Mouse (Mus musculus): ENCODE data around the gene Lrrc29. TPM values are rescaled to one million over a fixed set of nuclear protein-coding genes. Genes with fewer than 3 reads are reported as not detected.

Gene Lrrc29
- 1 to 10 TPM; 4.9 to 6.7 TPM for total RNA-seq (2021)
- long read RNA-seq, partial matches to known transcripts = 2 of 3 reads
- long read RNA-seq, other reads (novel, unspliced or antisense) = 1 of 3 reads

DNA sequence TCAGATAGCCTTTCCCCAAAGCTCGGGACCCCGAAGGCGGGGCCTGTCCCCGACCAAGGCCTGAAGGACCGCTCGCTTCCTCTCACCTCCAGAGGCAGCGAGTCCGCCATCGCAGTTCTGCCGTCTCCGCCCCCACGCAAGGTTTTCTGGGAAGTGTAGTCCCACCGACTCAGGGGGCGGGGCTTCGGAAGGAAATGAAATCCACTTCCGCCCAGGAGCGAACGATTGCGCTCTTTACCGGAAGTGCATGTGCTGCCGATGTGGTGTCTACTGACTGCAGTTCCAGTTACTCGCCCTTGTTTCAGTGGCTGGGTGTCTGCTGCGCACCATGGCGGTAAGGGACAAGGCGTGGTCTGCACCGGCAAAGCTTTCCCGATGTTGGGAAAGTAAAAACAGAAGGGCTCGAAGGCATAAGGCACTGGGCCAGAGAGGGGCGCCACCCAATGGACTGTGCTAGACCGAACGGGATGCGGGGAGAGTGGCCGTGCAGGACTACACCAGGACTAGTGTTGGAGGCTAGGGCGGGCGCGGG lies at the start of gene Lrrc29, which contains the start of gene Tmem208:
Lrrc29 (minus strand) TSS at position 138 of the 532 bp plus-strand sequence.
Tmem208 (plus strand) TSS at position 214 of the 532 bp plus-strand sequence.
- peak; percentile 97 to 98 for DNase-seq (ENCODE audit: low spot score in 2 of 2)

DNA sequence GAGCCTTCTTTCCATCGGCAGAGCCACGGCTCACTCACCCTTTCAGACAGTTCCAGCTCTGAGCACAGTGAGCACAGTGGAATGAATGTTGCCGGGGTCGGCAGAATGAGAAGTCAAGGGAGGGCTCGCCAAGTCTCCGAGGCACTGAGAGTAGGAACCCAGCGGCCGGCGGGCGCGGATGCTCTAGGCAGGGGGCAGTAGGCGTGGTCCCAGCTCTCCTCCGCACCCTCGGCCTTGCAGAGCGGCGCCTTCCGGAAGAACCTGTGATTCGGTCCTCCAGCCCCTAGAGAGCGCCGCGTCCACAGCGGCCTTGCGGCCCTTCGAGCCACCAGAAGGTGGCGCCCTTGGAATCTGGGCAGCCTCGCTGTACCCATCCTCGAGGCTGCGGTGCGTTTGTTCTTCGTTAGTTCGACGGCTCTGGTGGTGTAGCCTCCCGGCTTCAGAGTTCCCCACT lies 48.5 kb upstream of the Lrrc29 start:
- peak; percentile 34 to 37 for DNase-seq (ENCODE audit: low spot score in 2 of 2)

DNA sequence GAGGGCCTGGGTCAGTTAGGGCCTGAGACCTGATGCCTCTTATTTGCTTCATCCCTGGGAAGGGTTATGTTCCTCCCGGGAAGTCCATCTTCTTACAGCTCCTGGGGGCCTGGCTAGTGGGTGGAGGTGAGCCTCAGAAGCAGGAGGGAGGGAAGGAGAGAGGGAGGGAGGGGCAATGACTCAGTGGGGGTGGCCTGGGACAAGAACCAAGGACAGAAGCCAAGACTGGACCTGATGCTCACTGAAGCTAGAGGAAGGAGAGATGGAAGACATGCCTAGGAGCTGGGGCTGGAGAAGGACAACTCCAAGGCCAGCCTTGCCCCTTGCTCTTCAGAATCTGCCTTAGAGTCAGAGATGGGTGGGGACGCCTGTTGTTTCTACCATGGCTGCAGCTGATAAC lies 47.0 kb upstream of the Lrrc29 start, which contains the start of gene Plekhg4:
Plekhg4 (plus strand) TSS at position 243 of the 400 bp plus-strand sequence.
- no peak for DNase-seq (ENCODE audit: low spot score in 2 of 2)

DNA sequence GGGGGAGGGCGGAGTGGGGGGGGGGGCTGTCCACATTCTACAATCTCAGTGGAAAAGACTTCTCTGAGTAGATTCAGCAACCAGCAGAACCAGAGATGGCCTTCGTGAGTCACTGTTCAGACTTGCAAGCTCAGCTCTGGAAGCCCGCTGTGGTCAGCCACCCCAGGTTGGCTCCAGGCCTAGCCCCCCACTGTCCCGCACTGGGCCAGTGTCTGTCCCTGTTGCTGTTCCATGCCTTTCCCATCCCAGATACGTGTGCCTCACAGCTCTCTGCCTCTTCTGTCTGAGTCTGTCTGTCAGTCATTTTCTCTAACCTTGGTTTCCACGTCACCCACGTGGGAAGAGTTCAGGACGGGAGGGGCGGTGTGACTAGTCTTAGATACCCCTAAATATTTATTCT lies 46.4 kb upstream of the Lrrc29 start:
- no peak for DNase-seq (ENCODE audit: low spot score in 2 of 2)

DNA sequence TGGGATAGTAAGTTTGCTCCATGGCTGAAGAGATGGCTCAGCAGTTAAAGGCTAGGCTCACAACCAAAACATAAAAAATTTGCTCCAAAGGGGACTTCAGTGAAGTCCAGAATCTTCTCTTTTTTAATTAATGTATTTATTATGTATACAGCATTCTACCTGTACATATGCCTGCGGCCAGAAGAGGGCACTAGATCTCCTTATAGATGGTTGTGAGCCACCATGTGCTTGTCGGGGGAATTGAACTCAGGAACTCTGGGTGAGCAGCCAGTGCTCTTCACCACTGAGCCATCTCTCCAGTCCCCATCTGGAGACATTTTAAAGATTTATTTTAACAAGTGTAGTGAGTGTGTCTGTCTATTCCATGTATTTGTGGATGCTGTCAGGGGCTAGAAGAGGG lies 41.0 kb upstream of the Lrrc29 start:
- no peak for DNase-seq (ENCODE audit: low spot score in 2 of 2)

DNA sequence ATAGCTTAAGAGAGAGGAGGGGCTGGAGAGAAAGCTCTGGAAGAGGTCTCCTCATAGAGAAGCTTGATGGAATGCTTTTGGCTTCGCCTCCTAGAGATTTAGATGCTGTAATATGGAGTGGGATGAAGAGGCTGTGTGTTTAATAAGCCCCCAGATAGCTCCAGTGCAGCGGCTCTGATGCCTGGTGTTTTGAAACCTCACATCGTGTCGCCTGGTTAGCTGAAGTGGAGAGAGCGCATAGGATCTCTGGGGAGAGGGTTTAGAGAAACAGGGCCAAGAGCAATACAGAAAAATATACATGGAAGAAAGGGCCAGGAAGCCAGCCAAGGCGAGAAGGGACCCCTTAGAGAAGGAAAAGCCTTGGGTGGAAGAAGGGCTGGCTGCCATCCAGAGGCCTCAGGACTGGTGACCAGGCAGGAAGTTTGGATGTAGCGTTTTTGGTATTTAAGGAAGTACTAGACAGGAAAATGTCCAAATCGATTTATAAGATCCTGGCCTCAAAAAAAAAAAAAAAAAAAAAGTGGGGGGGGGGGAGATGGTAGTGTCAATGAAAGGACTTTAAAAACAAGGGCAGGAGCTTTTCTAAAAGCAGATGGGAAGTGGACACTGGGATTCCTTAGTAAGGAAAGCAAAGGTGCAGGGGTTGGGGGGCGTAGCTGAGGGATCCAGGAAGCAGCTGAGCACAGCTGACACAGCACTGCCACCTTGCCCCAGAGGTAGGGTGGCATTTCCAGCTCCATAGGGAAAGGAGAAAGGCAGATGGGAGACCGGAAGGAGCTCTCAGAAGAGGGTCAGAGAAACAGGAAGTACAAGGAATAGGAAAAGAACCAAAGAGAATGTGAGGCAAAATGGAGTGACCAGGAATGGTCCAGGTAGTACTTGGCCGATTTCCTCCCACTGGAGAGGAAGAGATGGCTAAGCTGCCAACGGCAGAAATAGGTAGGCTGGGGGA lies 35.9 kb upstream of the Lrrc29 start:
- DNase-seq (ENCODE audit: low spot score in 2 of 2) = no peak

DNA sequence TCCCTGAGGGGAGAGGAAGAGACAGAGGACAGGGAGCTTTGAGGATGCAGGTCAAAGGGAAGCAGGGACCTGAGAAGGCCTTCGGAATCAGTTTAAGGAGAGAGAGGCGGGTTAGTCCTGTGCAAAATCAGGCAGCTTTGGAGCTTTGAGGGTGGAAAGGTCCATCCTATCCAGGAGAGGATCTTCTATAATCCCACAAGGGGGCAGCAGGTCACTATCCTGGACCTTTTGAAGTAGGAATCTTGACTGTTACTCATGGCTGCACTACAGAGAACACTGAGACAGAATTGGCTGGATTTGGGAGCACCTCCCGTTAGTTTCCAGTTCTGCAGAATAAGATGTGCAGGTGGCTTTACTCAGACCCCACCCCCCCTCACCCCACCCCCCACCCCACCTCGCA lies 33.6 kb upstream of the Lrrc29 start:
- no peak for DNase-seq (ENCODE audit: low spot score in 2 of 2)

DNA sequence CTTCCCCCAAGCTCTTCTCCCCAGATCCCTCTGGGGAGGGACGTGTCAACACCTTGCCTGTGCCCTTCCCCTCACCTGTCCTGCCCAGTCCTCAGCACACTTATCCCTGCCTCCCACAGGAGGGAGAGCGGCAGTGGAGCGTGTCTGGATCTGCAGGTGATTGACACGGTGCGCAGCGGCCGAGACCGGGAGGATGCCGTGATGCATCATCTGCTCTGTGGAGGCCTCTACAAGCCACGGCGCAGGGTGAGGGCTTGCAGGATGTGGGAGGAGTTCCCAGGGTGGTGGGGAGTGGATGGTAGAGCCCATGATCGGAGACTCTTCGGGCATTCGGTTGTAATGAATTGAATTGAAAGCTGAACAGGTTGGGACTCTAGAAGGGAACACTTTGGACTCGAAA lies 33.1 kb upstream of the Lrrc29 start:
- DNase-seq (ENCODE audit: low spot score in 2 of 2) = no peak

DNA sequence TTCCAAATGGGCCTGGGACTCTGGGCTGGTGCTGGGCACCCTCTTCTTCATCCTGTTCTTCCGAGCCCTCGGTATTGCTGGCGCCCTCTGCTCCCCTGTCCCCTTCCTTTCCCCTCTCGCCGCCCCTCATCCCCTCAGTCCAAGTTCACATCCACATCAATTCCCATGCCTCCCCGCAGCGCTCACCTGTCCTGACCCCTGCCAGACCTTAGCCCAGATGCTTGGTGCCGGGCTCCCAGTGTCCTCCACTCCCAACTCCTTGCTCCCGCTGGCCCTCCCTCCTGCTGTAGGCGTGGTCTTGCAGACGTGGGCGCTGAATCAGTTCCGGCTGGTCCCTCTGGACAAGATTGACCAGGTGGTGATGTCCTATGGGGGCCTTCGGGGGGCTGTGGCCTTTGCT lies 30.6 kb upstream of the Lrrc29 start:
- no peak for DNase-seq (ENCODE audit: low spot score in 2 of 2)

DNA sequence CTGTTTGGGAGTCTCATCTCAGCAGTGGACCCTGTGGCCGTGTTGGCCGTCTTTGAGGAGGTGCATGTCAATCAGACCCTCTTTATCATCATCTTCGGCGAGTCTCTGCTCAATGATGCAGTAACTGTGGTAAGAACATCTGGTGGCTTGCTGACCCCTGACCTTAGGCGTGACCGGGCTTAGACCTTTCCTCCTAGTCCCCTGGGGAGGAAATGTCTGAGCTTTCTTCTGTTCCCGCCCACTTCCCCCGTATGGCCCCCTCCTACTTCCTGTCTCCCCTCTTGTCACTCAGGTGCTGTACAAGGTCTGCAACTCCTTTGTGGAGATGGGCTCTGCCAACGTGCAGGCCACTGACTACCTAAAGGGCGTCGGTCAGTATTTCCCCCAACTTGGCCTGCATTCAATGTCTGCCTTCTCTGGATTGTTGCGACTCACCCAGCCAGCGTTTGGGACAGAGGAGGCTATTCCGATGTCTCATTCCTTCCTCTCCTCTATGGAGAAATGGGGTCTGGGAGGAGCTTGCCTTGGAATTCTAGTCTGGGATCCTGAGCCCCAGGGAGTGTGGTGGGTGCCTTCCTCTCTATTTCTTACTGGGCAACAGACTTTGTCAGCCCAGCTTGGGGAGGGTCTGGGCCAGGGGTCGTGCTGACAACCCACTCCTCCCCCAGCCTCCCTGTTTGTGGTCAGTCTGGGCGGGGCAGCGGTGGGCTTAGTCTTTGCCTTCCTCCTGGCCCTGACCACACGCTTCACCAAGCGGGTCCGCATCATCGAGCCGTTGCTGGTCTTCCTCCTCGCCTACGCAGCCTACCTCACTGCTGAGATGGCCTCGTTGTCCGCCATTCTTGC lies 29.3 kb upstream of the Lrrc29 start:
- no peak for DNase-seq (ENCODE audit: low spot score in 2 of 2)

DNA sequence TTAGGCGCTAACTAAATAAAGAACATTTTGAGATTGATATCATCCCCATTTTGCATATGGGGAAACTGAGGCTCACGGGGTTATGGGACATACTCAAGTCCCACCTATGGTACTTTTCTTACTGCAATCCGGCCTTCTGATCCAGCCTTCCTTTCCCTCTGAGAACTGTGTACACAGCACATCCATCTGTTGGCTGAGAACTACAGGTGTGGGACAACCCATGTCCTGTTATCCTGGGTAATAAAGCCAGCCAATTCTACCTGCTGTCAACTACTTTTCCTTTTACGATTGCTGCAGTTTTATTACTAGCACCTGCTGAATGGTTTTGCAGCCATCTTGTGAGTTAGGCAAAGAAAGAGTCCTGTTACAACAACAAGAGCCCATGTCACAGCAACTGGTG lies 28.5 kb upstream of the Lrrc29 start:
- DNase-seq (ENCODE audit: low spot score in 2 of 2) = no peak

DNA sequence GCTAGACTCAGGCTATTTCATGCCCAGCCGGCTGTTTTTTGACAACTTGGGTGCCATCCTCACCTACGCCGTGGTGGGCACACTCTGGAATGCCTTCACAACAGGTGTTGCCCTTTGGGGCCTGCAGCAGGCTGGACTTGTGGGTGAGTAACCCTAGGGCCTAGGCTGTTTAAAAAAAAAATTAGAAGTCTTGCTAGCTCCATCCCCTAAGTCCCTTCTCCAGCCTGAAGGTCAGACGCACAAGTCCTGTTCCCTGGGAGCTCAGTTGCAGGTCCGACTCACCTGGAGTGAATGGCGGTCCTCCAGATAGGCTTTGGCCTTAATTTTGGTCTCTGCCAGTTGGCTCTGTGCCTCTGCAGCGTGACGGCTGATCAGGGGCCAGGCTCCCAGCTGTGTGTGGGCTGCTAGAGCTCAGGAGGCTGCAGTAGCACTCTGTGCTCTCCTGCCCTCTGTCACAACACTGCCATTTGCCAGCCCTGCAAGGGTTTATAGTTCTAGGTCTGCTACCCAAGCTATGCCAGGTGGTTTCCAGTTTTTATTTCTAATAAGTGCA lies 27.6 kb upstream of the Lrrc29 start:
- no peak for DNase-seq (ENCODE audit: low spot score in 2 of 2)

DNA sequence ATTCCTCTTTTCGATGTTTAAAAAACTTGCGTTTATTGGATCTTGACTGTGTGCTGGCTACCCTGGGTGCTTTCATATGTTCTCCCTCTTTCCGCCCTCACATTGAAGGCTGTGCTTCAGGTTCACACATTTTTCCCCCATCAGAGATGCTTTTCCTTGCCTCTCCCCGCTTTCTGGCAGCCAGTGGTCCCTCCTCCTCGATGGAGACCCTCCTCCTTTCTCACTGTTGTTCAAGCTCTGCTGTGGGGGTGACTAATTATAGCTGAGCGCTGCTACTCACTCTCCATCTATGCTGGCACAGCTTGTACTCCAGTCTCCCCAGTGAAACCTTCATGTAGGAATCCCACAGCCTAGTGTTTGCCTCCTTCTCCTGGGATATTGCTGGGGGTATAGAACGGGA lies 24.1 kb upstream of the Lrrc29 start:
- no peak for DNase-seq (ENCODE audit: low spot score in 2 of 2)

DNA sequence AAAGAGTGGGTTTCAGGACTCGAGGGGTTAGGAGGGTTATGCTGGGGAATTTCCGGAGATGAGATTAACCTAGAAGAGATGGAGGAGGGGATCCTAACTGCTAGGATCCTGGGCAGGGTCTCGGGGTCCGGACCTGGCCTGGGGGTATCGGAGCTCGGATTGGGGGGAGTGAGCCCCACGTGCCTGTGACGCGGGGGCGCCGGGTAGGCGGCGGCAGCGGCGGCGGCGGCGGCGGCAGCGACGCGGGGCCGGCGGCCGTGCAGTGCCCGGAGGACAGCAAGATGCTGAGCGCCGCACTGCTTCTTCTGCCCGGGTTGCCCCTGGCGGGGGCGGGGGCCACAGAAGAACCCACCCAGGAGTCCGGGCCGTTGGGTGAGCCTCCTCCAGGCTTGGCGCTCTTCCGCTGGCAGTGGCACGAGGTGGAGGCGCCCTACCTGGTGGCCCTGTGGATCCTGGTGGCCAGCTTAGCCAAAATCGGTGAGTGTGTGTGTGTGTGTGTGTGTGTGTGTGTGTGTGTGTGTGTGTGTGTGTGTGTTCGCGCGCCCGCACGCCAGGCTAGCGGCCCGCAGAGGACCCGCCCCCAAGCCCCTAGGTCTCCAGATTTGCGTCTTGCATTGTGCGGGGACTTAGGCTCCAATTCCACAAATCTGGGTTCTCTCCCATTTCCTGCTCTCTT lies 23.2 kb upstream of the Lrrc29 start:
- DNase-seq (ENCODE audit: low spot score in 2 of 2) = peak; percentile 43 to 64

DNA sequence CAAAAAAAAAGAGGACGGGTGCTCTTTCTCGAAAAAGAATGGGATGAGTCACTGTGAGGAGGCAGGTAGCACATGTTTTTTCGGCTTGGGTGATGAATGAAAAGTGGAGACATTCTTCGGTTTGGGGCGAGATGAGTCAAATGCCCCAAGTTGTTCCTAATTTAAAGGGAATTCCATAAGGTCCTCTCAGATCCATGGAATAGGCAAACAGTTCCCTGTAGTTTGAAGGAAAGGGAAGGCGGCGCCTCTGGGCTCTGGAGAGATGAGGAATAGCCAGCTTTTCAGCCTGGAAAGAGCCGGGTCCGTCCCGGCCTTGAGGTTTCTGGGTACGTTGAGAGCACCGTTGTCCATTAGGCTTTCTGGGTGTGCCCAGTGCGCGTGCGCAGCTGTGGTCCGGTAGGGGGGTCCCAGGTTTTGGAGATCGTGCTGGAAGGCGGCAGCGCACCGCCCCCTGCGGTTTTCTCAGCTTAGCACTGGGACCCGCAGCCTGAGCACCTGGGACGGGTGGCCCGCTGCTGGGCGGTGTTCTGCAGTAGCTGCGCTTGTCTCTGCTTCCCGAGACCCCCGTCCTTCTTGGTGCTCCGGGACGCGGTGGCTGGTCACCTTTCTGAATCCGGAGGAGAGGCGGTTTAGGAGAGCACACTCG lies 22.5 kb upstream of the Lrrc29 start, which contains the start of gene Slc9a5:
Slc9a5 (plus strand) TSS at position 394 of the 646 bp plus-strand sequence.
- peak; percentile 45 to 68 for DNase-seq (ENCODE audit: low spot score in 2 of 2)

DNA sequence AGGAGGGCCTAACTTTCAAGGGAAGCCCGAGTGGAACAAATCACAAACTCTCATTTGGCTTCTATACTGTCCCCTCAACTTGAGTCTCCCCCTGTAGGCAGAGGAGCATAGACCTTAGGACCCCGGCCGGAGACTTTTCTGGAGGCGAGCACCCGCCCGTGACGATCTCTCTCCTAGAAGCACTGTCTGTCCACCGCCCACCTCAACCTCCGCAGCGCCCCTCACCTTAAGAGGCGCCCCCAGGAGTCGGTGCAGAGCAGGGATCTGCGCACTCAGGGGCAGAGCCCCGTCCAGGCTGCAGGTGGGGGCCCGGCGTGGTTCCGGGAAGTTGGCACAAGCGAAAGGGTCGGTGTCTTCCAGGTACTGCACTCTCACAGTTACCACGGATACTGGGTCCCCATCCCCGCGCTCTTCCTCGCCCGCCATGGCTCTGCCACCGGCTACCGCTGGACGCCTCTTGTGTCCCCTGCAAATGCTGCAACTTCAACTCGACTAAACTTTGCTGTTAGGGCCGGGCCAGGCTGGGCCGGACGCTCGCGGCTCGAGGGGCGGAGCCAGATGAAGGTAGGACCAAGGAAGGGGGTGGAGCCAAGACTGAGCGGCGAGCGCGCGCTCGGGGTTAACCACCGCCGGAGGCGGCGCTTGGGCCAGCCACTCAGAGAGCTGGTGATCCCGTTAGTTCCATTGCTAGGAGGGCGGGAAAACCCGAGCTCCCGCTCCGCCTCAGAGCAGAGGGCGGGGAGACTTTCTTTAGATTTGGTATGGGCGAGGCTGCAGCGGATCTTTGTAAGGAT lies 21.5 kb upstream of the Lrrc29 start, which contains the start of gene Fhod1:
Fhod1 (minus strand) TSS at position 526 of the 794 bp plus-strand sequence.
- DNase-seq (ENCODE audit: low spot score in 2 of 2) = peak; percentile 69 to 83

DNA sequence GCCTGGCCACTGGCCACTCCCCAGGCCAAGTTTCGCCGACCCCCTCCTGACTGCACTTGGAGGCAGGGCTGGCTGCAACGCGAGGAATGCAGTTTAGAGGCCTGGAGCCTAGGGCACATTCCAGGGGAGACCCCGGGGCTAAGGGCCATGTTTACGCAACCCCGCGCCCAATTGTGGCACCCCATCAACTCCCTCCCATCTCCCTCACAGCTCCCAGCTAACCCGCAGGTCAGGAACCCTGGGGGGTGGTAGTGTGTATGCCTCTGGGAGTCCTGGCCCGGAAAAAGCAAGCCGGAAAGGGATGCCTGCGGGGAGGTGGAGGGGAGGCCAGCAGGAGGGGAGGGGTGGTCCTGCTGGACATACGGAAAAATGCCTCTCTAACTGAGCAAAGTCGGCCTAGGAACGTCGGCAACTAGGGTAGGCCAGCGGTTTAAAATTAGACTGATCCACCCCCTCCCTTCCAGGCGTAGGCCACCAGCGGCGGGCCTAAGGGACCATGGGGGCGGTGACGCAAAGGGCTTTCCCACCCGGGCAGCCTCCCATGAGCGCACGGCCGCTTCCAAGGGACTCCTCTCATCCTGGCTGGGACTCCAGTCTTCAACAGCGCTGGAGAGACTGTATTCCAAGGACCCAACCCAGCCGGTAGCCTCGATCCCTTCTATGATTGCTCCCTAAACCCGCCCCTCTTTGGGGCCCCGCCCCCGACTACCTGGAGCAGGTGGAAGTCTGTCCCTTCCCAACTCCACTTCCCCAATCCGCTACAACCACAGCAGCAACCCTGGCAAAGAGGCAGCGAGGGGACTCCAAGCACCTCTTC lies 20.7 kb upstream of the Lrrc29 start:
- DNase-seq (ENCODE audit: low spot score in 2 of 2) = no peak
